Mouse (Mus musculus): ENCODE results near the gene Ino80b.
A peak's percentile ranks its signal among the peaks of the same experiment; 100 is the strongest.

Gene Ino80b

DNA sequence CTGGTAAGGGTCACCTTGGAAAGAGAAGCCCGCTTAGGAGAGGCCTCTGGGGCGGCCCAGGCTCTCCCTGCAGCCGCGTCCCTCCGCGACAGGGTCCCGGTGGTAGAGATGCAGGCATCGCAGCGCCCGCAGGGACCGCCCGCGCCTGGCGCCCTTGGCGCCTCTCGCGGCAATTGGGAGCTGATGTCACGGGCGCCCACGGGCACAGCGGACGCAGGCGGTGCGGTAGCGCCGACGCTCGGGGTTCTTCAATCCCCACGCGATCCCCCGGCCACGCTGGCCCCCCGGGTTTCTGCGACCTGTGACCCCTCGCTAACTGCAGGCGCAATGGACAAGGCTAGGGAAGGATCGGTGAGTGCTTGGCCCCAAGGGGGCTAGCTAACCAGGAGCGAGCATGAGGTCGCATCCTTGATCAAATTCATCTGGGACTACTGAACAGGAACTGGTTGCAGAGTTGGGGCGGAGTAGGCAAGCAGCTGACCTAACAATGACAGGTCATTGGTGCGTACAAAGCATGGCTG is 17.0 kb upstream of the Ino80b start:
- peak; percentile 34 to 68 for DNase-seq (ENCODE audit: inconsistent age in 2 of 2, low spot score in 1 of 2)

DNA sequence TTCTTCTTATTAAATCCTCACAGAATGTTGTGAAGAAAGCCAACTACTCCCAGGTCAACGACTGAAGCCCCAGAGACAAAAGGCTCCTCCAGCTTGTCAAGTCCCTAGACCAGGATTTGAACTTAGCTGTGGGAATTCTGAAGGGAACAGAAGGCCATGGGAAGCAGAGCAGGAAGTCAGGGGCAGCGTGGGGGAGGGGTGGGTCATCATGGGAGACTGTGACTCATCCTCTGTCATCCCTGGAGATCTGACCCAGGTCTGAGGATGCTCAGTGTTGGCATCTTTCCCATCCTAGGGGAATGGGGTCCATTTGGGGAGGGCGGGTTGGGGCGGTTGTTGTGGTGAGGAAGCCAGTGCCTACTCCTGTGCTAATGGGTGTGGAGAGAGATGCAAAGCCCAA is 16.4 kb upstream of the Ino80b start:
- peak; percentile 10 to 46 for DNase-seq (ENCODE audit: inconsistent age in 2 of 2, low spot score in 1 of 2)

DNA sequence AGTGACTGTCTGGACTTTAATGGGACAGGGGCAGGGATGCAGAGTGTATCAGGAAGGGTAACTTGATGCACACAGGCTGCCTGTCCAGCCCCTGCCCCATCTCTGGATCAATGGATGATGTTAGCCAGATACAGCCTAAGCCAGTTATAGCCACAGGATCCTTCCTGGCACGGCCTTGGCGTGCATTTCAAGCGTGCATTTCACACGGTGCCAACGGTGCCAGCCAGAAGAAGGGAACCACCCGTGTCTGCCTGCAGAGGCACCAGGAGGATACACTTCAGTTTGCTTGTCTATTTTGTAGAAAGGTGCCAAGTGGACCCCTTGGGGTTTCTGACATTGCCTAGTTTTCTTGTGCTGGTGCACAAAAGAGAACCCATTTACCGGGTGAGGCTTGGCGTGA is 14.8 kb upstream of the Ino80b start:
- DNase-seq (ENCODE audit: inconsistent age in 2 of 2, low spot score in 1 of 2) = peak in 1 of 2 experiments; percentile 5

DNA sequence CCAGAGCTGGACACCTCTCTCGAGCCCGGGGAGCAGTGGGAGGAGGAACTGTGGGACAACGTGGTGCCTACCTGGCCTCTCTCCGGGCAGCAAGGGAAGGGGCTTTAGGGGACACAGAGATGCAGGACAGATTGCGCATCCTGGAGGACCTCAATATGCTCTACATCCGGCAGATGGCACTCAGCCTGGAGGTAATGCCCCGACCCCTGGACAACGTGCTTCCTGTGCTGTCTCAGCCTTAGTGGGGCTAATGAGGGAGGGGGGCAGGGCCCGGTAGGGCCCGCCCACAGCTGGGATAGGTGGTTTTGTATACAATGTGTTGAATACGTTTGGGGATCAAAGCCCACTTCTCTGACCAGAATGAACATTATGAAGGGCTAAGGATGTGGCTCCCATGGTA is 12.8 kb upstream of the Ino80b start:
- peak in 1 of 2 experiments; percentile 53 for DNase-seq (ENCODE audit: inconsistent age in 2 of 2, low spot score in 1 of 2)

DNA sequence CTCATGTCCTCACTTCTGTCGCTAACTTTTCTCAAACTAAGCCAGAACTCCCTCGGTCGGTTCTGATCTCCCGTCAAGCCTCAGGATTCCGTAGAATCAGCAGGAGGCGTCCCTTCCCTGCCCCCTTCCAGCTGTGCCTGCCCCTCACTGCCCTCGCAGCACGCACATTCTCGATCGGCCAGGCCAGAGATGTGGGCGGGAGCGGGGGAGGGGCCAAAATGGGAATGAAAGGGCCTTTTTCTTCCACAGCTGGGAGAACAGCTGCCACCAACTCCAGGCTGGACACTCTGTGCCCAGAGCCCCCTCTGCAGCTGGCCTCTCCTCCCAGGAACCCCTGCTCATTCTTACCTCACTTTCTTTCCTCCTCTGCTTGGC is 12.3 kb upstream of the Ino80b start:
- DNase-seq (ENCODE audit: inconsistent age in 2 of 2, low spot score in 1 of 2) = peak; percentile 93 to 97

DNA sequence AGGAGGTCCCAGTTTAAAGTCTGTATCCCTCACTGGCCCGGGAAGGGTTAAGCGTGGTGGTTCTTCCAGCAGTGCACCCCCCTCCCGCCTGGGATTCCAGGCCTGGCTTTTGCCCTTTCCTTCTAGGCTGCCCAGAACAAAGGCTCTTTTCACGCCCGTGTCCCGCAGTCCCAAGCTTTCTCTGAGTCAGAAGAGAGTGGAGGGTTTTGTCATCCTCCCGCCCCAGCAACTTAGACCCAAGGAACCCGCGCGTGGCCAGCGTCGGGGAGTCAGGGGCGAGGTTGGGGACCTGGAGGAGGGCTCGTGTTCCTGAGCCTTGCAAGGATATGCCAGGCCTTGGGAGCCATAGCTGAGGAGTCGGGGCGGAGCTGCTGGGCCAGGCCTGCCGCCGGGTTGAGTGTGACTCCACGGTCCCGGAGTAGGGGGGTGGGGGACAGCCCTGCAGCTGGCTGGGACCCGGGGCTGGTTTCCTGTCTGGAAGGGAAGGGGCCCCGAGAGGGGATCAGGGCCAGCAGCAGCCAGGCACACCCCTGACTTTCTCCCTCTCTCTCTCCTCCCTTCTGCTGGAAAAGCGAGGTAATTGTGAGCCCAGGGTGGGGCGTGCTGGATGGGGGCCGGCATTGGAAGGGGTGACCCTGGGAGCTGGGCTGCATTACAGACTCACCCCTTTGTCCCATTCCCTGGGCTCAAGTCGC is 11.8 kb upstream of the Ino80b start:
- DNase-seq (ENCODE audit: inconsistent age in 2 of 2, low spot score in 1 of 2) = peak; percentile 83 to 94

DNA sequence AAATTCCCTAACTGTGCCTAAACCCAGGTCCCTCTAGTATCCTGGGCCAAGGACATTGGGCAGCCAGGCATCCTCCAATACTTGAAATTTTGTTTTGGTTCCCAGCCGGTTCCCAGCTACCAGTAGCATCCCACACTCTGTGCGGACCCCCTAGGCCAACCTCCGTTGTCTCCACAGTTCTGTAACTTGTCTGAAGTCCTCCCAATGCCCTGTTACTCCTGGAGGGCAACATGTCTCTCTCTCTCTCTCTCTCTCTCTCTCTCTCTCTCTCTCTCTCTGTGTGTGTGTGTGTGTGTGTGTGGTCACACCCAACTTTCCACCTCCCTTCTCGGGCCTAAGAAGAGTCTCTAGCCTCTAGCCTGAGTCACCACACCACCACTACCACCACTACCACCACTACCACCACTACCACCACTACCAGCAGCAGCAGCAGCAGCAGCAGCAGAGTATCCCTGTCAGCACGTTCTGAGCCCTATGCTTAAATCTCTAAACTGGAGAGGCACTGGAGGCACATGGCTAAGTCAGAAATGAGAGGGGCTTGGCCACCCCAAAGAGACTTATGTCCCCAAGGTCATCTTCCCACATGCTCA is 11.2 kb upstream of the Ino80b start:
- no peak for DNase-seq (ENCODE audit: inconsistent age in 2 of 2, low spot score in 1 of 2)

DNA sequence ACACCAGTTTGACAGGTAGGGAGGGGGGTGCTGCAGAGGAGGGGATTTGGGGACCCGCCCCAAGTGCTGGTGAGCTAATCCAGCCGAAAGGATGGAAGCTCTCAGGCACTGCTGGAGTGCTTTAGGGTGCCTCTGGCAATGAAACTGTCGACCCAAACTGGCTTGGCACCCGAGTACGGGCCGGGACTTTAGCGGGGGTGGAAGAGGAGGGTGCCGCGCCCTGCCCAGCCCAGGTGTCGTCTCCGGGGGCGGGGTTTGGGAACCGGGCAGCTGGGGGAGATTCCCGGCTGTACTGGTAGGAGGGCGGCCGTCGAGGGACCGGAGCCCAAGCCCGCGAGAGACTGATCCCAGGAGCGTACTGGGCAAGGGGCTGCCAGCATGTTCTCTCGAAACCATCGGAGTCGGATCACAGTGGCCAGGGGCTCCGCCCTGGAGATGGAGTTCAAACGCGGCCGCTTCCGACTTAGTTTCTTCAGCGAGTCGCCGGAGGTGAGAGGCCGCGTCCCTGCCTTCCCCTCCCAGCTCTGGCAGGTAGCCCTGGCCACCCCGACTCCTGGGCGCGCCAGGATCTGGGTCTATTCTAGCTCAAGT is 10.4 kb upstream of the Ino80b start:
- DNase-seq (ENCODE audit: inconsistent age in 2 of 2, low spot score in 1 of 2) = peak in 1 of 2 experiments; percentile 44

DNA sequence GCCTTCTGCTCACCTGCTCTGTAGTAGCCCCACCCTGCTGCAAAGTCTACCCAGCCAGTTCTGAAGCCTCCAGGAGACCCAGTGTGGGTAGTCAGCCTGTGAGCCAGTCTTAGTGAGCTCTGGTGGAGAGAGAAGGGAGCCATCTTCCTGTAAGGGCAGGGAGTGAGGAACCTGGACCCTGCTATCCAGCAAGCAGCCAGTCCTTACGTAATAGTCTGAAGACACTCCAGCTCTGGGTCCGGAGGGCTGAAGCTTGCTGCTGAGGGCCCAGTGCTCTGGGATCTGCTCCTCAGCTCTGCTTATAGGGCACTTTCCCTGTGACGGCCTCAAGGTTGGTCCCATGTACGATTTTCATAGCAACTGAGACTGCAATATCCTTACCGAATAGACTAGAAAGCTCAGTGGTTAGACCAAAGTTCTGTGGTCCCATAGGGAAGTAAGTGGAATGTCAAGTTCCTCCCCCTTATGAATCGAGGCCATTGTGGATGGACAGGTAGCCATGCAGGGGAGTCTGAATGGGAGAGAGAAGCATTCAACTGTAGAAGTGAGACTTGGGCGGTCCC is 9.8 kb upstream of the Ino80b start, which contains the start of gene Rtkn:
Rtkn (plus strand) TSS at position 513 of the 563 bp plus-strand sequence.
- DNase-seq (ENCODE audit: inconsistent age in 2 of 2, low spot score in 1 of 2) = peak in 1 of 2 experiments; percentile 6

DNA sequence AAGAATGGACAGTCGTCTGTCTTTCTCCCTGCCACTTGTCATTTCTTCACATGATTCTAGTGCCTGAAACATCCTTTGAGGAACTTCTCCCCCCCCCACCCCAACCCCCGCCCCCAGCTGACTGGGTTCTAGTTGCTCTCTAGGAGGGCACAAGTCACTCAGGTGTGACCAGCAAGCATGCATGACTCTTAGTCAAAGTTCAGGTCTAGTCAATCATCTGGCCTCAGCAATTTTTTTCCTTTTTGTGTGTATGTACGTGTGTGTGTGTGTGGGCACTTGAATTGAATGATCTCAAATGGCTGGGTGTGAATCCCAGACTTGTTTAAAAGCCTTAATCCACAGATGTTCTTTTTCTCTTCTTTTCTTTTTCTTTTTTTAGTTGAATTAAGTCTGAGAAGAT is 9.0 kb upstream of the Ino80b start:
- no peak for DNase-seq (ENCODE audit: inconsistent age in 2 of 2, low spot score in 1 of 2)

DNA sequence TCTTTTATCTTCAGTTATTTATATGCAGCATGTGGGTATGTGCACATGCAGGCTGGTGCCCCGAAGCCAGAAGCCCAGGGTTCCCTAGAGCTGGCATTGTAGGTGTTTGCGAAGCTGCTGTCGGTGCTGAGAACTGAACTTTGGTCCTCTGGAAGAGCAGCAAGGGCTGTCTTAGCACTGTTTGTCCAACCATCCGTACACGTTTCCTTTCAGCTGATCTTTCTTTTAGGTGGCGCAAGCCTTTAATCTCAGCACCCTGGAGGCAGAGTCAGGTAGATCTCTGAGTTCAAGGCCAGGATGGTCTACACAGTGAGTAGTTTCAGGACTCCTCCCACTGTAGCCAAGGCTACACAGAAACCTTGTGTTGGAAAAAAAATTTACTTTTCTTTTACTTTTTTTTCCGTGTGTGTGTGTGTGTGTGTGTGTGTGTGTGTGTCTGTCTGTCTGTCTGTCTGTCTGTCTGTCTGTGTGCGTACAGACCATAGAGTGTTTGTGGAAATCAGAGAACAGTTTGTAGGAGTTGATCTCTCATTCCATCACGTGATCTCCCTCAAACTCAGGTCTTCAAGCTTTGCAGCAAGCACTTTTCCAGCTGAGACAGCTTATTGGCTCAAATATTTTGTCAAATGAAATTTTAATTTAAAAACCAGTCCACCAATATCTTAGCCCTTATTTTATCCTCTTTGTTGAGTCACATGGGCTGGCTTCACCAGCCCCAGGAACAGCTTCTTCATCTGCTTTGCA is 7.1 kb upstream of the Ino80b start:
- no peak for DNase-seq (ENCODE audit: inconsistent age in 2 of 2, low spot score in 1 of 2)

DNA sequence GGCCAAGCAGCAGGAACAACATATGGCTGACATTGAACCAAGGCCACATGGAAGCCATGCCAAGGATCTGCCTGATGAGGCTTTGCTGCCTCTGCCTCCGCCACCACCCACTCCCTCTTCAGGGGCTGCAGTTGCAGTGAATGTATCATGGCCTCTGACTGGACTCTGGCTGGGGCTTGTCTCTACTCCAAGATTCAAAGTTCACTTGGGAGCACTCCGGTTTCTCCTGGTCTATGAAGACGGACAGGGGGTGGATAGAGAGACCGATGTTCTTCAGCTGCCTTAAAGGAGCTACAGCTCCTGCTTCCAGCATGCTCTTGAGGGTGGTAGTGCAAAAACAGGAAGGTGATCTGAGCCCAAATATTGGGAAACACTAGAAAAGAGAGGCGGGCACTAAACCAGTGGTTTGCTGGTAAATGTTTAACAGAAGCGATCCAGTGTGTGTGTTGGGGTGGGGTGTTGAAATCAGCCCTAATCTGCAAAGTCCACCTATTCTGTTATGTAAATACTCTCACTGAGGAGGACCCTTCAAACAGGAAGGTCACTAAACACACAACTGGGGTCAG is 6.3 kb upstream of the Ino80b start:
- peak in 1 of 2 experiments; percentile 5 for DNase-seq (ENCODE audit: inconsistent age in 2 of 2, low spot score in 1 of 2)

DNA sequence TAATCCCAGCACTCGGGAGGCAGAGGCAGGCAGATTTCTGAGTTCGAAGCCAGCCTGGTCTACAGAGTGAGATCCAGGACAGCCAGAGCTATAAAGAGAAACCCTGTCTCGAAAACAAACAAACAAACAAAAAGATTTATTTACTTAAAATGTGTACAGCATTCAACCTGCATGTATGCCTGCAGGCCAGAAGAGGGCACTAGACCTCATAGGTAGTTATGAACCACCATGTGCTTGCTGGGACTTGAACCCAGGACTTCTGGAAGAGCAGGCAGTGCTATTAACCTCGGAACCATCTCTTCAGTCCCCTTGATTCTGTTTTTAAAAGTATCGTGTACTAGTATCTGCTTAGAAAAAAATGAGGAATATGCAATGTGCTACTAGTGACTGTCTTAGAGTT is 2.2 kb upstream of the Ino80b start:
- peak in 1 of 2 experiments; percentile 4 for DNase-seq (ENCODE audit: inconsistent age in 2 of 2, low spot score in 1 of 2)

DNA sequence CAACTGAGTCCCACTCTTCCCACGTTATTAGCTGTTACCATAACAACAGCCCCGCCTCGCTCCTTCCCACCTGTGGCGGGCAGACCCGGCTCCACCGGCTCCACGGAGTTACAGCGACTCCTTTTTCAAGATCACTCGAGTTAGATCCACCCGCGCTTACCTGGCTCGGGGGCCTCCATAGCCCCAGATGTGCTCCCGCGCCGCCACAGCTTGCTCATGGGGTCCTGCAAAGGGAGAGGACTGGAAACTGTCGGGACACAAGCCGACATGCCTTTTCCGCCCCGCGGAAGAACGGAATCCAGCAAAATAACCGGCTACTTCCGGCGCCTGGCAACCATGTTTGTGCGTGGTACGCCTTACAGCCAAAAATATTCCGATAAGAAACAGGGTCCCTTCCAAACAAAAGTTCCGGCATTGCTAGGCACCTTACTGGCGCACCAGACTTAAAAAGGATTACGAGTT is 349 bp downstream of the Ino80b start:
- DNase-seq (ENCODE audit: inconsistent age in 2 of 2, low spot score in 1 of 2) = peak; percentile 94 to 98

DNA sequence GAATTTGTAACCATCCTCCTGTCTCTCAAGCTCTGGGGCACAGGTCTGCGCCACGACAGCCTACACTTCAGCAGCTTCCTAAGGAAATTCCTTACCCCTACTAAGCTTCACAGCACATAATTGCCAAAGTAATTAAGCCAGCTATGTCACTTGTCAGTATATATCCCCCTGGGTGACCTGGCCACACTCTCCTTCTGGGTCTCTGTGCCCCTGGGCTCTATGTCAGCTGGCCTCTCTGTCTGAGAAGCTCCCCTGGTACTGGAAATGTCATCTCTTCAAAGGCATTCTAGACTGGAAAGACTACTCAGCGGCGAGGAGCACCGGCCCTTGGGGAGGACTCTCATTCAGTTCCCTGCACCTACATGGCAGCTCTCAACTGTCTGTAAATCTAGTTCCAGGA is 2.3 kb downstream of the Ino80b start:
- DNase-seq (ENCODE audit: inconsistent age in 2 of 2, low spot score in 1 of 2) = peak; percentile 7 to 30

DNA sequence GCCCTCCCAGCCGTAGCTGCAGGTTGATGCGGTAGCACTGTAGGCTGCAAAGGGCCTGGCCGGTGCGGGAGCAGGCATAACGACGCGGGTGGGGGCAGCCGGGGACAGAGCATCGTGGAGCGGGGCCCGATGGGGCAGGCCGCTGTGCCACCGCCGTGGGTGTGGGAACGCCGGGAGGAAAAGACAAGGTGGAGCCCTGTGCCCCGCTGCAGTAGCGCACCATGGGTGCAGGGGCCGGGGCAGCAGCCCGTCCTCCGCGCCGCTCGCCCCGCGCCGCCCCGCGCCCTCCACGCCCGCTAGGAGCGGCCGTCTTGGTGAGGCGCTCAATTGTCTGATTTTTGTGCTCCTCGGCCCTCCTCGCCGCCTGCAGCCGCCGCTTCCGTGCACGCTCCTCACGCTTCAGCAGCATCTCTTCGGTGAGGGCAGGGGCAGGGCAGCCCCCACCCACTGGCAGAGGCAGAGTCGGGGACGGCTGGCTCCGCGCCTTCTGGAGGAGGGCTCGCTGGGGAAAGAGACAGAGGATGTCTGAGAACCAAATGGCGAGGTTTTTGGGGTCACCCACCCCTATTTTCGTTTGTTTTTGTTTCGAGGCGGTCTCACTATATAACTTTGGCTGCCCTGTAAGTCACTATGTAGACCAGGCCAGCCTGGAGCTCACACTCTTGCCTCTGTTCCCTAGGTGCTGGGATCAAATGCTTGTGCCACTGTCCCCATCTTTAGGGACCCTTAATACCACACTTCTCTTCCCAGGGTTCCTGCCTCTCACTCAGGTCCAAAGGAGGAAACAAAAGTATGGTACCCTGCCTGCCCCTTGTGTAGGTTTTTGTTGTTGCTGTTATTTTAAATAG is 3.1 kb downstream of the Ino80b start:
- no peak for DNase-seq (ENCODE audit: inconsistent age in 2 of 2, low spot score in 1 of 2)

DNA sequence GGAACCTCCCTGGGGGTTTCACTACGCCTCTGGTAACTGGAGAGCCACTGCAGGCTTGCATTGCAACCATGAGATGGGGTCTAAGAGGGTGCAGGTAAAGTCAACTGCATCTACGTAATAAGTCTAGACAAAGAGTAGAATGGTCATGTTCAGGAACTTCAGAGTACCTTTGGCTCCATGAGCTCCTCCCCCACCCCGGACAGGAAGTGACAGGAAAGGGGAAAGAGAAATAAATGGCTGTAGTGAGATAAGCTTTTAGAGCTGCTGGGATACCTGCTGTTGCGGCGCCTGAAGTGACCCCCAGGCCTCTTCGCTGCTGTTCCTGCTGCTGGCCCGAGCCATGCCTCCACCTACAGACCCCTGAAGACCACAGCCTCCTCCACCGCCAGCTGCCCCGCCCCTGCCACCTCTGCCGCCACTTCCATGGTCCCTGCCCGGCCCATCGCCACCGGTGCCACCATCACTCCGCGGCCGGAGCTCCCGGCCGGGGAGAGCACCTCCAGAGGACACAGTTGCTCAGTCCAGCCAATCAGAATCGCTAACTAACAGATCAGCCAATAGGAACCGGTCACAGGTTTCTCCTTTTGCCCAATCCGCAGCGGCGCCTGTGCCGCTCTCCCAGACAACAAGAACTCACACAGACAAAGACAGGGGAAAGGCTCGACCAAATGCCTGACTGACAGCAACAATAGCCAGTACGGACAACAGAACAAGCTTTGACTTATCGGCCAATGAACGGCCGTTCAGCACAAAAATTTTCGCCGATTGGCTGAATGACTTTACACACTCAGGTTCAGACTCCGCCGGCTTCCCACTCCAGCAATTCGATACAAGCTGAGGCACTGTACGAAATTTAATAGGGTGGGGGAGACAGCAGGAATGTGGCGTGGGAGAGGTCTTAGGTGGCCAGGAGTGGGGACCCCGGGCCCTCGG is 4.0 kb downstream of the Ino80b start, which contains the start of gene Wbp1:
Wbp1 (minus strand) TSS at position 630 of the 933 bp plus-strand sequence.
- peak; percentile 97 to 98 for DNase-seq (ENCODE audit: inconsistent age in 2 of 2, low spot score in 1 of 2)

DNA sequence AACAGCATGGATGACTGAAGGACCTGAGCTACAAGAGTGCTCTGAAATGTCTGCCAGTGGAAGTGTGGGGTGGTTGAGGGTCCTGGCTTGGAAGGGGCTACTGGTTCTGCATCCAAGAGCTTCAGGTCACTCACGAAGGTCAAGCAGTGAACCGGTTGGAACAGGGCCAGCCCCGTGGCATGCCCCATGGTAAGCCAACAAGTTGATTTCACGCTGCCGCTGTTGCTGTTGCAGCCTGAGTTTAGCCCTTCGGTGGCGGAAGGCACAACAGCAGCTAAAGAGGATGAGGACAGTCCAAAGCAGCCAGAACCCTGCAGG is 5.5 kb downstream of the Ino80b start:
- DNase-seq (ENCODE audit: inconsistent age in 2 of 2, low spot score in 1 of 2) = peak; percentile 50 to 77
